Mouse (Mus musculus): Measurements from ENCODE around the gene Aox4.

GRCm38 (mm10) chr1:58302015-58302414, 91.8 kb downstream of the Aox4 start:
- TF ChIP-seq CTCF (IDR thresholded peaks at IDR 0.05; ENCODE audit: insufficient read depth, low read length) = no peak
- TF ChIP-seq POLR2A (IDR thresholded peaks at IDR 0.05; ENCODE audit: borderline replicate concordance, extremely low read depth, low read depth, low read length) = no peak
